Mouse (Mus musculus) erythroblast, adult 5-6 weeks (primary cell): ENCODE data around the gene Hist1h1t. TPM values are rescaled to one million over a fixed set of nuclear protein-coding genes. Genes with fewer than 3 reads are reported as not detected.
A peak's percentile ranks its signal among the peaks of the same experiment; 100 is the strongest.
"Not testable (repeated sequence)": the region's sequence is repeated elsewhere in the genome, so short reads cannot be mapped to it uniquely, and the experiment has no call there.

Experiments
- ATAC-seq: replicated peaks from 2 replicates; pipeline ENCODE4 v1.8.0; 2016; ENCODE audit warnings: moderate number of reproducible peaks, mild to moderate bottlenecking, moderate TSS enrichment, inconsistent platforms; ENCODE audit not compliant: poor library complexity, low FRiP score, severe bottlenecking
- total RNA-seq, 2 experiments: library from RNA; stranded (forward) in 1 of 2; stranded (reverse) in 1 of 2; fragments of 150-400 nt in 1 of 2; fragments of 200-764, 138-1000 nt in 1 of 2; gene quantifications; 2 replicates each; pipeline versions ENCODE4 v1.2.3 to v1.2.4; 2015 to 2017; ENCODE audit warnings: low replicate concordance in 2 of 2

Gene Hist1h1t
- total RNA-seq, 2 experiments from 2014 or later = 1.9 TPM; not detected in 1

DNA sequence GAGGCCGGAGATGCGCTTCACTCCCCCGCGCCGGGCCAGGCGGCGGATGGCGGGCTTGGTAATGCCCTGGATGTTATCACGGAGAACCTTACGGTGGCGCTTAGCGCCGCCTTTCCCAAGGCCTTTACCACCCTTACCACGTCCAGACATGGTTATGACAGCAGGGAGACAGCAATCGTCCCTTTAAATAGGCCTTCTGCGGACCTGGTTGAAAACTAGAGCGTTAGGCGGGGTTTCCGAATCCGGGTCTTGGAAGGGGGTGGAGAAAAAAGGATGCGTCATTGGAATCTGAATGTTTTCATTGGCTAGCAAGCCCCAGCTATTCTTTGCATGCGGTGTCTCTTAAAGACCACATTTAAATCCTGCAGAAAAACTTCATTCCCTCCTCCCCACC, 2.7 kb downstream of the Hist1h1t start, which contains the start of gene Hist1h4c:
Gene Hist1h4c (minus strand): TSS at position 155 of the 394 bp plus-strand sequence.
- ATAC-seq = peak; percentile 86

DNA sequence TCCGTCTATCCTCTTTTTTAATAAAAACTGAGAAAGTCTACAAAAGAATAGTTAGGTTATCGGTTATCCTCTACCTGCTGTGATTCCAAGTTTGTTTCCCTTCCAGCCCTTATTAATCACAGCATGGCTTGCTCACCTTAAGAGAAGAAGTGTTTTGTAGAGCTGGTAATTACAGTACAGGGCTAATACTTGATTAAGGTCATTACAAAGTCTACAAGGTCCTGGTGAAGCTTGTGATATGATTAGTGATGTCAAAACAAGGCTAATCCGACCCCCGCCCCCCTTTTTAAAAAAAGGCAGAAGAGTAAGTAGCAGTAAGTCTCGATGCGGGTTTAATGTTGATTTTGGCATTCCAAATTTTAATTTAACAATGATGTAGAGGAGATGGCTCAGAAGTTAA, 3.4 kb downstream of the Hist1h1t start:
- no peak for ATAC-seq

DNA sequence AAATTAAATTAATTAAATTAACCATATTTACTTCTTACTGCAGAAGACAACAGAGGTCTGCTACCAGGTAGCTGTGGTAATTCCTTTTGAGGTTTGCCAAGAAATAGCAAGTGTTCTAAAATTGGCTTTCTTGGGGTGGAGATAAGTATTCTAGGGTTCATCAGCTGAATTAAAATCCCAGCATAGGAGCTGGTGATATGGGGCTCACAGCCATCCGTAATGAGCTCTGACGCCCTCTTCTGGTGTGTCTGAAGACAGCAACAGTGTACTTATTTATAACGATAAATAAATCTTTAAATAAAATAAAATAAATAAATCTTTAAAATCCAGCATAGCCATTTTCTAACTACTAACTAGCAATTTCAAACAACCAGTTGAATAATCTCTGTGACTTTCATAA, 4.2 kb downstream of the Hist1h1t start:
- ATAC-seq = no peak

DNA sequence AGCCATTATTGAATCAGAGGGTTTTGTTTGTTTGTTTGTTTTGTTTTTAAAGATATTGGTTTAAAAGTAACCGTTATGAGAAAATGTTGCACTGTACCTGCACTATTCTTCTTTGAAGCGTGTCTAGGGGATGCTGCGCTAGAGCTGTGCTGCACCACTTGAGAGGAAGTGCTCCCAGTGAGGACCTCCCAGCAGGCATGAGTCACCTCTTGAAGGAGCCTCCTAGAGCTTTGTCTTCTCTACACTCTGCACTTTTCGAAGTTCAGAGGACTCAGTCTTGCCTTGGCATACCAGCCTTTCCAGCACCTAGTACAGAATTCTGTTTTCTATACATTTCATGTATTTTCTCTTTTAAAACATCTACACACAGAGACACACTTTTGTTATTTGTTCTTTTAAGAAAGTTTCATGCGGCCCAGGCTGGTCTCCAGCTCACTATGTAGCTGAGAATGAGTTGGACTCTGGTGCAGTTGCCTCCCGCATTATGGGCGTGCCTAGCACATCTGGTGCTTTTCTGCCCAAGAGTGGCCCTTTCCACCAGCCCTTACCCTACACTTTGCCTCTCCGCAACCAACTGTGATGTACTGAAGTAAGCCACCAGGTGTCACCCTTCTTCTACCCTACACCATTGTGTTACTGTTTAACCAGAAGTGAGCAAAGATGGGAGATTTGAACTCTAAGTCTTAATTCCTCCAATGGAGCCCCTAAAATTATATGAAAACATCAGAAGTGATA, 5.3 kb downstream of the Hist1h1t start:
- ATAC-seq = peak; percentile 58

DNA sequence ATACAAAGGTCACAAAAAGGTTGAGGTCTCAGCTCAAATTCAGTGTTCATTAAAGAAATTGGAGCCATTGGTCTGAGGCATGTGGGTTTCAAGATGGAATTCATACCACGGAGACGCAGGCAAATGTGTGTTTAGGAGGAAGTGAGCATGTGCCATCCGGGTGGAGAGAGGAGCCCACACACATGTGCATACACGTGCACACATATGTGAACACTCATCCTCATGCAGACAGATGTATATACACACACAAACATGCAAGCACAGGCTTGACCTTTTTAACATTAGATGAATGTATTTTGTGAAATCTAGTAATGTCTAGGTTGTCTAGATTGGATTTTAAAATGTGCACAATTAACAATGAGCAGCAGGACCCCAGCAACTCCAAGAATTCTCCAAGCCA, 6.6 kb downstream of the Hist1h1t start:
- ATAC-seq = no peak

DNA sequence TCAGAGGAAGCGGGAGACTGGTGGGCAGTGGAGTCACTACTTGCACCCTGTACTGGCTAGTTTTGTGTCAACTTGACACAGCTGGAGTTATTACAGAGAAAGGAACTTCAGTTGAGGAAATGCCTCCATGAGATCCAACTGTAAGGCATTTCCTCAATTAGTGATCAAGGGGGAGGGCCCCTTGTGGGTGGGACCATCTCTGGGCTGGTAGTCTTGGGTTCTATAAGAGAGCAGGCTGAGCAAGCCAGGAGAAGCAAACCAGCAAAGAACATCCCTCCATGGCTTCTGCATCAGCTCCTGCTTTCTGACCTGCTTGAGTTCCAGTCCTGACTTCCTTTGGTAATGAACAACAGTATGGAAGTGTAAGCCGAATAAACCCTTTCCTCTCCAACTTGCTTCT, 7.2 kb downstream of the Hist1h1t start:
- not testable (repeated sequence) for ATAC-seq

DNA sequence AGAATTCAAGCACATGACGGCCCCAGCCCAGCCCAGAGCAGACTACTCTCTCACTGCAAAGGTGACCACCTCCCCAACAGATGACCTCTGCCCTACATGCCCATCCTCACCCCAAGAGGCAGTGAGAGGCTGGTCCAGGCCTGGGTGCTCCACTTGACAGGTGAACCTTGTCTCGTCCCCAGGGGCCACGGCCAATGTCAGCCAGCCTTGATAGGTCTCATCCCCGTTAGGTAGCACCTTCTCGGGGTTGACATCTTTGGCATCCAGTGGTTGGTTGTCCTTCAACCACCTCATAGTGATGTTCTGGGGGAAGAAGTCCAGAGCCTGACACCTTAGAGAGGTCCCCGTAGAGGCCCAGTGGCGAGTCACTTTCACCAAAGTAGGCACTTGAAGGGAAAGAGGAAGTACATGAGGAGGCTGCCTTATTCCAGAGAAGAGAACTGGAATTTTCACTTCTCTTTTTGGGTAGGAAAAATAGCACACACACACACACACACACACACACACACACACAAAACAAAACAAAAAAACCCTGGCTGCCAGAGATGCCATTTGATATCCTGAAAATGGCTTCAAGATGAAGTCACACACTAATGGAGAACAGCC, 10.2 kb downstream of the Hist1h1t start:
- no peak for ATAC-seq

DNA sequence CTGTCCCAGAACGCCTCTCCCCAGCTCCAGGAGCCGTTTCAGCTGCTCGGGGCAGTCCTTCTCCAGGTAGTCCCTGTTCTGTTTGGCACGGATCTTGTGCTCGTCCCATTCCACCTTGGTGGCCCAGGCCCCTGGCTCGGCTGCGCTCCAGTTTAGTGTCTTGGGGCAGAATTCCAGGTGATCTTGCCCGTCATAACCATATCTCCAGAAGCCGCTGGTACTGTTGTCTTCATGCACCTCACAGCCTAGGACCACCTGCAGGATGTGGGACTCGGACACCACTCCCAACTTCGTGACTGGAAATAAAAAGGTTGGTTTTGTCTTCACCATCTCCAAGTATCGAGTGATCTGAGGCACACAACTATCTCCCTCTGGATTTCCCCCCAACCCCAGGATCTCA, 11.2 kb downstream of the Hist1h1t start:
- ATAC-seq = no peak

DNA sequence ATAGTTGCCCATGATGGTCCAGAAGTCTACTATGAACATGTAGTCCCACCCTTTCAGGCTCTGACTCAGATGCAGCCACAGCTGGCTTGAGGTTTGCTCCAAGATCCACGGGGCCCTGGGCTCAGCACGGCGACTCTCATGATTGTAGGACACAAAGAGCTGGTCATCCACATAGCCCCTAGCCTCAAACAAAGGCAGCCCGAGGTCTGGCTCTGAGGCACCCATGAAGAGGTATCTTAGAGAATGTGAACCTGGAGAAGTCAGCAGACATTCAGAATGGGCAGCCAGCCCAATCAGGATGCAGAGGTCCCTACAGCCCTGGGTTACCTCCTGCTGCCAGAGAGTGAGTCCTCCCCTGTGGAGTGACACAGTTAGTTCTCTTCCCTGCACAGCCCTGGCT, 12.4 kb downstream of the Hist1h1t start:
- ATAC-seq = no peak

DNA sequence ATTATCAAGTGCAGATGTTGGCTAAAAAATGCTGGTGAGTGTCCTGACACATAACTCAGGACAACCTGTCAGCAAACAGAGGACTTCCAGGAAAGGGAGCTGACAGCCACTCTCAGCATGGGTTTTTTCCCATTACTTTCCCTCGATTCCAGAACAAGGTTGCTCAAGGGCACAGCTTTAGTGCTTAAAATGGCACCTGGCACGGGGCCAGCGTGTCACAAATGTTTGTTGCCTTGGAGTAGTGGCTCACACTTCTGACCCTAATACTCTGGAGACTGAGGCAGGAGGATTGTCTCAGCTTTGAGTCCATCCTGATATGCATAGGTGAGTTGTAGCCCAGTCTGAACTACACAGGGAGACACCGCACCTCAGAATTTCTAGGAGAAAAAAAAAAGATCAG, 13.0 kb downstream of the Hist1h1t start:
- ATAC-seq = no peak

DNA sequence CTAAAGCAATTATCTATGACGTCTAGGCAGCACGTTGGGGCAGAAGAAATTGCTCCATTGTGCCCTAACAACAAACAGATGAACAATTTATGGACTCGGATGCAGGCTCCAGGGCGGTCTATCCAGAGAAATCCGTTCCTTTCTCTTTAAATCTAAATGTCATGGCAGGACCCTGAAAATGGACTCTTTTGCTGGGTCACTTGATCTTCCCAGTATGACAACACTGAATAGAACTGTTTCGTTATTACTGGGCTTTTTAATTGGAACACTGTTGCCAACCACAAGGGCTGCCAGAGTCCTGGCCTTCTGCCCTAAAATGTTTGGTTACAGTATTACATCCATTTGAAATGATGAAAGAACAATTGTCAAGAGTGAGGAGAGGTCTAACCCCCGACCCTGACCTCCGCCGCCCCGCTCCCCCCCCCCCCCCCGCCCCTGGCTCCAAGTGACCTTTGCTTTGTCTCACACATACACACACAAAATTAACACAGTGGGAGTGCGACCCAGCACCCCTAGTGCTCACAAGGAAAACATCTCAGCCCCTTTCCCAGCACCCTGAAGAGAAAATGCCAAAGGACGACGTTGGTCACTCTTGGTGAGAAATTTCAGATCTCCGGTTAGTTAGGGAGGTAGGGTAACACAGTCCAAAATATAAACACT, 14.2 kb downstream of the Hist1h1t start:
- ATAC-seq = no peak

DNA sequence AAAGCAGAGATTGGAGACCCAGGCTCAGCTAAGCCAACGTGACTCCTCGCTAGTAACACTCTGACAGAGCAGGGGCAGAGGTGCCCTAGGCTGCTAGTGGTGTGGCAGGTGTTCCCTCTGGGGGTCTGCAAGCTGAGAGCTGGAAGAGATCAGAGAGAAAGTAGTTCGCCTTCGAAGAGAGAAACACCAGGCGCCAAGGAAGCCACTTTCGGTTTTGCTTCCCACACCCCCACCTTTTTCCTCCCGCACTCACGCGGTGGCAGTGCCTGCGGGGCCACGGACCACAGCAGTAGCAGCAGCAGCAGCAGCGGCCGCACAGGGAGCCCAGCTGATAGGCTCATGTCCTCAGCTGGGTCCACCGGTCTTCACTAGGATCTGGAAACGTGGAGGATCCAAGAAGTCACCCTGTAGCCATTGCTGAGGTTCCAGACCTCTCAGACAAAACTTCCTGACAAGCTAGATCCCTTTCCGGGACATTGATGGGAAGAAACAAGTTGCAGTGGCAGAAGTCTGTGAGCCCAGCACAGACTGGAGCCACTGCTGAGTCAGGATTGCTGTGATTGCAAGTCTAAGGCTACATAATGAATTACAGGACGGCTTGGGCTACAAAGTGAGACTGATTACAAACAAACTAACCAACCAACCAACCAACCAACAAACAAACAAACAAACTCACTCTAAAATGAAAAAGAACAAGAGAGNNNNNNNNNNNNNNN, 14.9 kb downstream of the Hist1h1t start, which contains the start of gene Hfe:
Gene Hfe (minus strand): TSS at position 481 of the 716 bp plus-strand sequence.
- ATAC-seq = peak; percentile 57; the same call in 1 of the 2 replicates

DNA sequence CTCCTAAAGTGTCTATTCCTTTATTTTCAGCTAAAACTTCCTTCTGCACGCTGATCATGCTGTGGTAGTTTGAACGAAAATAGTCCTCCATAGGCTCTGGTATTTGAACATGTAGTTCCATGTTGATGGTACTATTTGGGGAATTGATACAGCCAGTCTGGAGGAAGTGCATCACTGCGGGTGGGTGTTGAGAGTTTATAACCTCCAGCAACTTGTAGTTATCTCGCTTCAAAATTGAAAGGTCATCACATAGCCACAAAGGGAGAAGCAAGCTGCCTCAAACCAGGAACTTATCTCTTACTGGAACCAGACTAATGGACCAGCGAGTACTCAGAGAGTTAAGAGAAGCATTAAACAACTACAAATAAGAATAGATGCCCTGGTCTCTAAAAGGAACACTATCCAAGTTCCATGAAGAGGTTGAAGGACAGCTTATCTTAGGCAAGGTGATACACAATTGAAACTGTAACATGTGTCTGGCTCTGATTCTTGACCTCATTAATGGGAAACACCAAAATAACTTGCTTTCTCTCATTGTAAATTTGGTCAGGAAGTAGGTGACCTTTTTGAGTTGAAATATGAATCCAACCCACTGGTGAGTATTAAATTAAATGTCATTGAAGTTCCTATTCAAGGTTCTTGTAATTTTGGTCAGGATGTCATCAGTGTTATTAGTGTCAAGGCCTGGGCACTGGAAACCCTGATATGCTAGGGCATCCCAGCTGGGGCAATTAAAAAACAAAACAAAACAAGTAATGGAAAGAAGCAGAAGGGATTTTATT, 20.8 kb downstream of the Hist1h1t start:
- ATAC-seq = no peak

DNA sequence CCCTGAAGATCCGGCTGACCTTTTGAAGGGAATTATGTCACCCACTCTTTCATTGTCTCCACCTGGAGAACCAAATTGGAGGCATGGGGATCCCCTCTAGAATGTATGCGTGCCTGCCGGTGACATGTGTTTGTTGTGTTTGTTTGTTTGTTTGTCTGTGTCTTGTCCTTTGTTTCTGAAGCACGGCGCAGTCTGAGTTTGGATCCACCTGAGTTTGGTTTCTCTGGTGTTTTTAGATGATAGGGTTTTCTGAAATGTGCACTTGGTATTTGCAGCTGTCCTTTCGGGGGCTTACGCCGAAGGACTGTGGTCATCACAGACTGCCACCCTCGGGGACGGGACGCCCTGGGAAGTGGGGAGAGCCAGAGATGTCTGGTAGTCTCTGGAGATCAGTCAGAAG, 21.6 kb downstream of the Hist1h1t start:
- no peak for ATAC-seq

DNA sequence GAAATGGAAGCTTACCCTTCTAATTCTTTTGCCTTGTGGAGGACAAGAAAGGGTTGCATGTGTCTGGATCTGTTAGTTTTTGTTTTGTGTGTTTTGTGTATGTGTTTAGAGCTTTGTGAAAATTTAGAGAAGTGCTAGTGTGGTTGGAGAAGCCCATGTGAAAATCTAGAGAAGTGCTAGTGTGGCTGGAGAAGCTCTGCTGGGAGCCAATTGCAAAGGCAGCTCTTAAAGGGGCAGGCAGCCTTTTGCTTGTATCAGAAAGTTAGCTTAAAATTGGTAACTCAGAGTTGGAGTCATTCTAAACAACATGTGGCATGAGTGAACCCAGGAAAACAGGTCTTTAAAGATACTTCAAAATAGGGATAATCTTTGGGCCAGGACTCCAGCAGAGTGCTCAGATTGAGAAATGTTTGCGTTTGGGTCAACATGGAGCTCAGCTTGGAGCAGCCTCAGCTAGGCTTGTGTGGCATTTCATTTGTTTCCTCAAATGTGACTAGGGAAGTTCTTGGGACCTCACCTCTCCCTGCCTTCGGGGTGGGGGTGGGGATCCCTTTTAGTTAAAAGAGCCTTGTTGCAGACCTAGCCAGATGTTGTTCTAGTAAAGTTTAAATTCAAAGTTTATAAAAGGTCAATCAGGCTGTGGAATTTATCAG, 22.1 kb downstream of the Hist1h1t start:
- not testable (repeated sequence) for ATAC-seq

DNA sequence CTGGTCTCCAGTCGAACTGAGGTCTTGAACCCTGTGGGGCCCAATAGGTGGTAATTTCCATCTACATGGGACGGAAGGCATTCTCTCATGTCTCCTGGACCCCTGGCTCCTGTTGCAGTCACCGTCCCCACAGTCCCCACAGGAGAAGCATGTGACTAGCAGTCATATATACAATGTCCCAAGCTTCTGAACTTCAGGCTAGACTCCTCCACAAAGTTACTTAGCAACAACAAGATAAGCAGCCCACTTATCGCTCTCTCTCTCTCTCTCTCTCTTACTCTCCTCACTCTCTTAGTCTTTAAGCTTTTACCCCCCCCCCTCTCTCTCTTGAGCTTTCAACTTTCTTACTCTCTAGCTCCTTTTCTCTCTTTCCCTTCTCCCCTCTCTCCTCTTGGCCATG, 28.6 kb downstream of the Hist1h1t start:
- no peak for ATAC-seq

DNA sequence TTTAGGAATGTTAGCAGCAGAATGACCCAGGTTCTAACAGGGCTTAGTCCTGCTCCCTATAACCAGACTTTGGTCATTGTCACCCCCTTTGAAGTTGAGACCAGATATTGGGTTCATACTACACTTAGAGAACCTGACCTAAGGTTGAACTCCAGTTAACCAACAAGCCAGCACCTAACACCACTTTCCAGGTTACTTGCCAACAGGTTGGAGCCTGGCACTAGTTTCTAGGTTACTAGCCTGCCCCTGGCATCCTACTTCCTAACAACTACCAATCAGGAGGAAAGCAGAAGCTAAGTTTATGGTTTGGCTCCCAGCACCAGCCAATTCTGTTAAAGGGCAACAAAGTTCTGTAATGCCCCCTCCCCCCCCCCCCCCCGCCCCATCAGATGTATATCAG, 29.6 kb downstream of the Hist1h1t start:
- no peak for ATAC-seq

DNA sequence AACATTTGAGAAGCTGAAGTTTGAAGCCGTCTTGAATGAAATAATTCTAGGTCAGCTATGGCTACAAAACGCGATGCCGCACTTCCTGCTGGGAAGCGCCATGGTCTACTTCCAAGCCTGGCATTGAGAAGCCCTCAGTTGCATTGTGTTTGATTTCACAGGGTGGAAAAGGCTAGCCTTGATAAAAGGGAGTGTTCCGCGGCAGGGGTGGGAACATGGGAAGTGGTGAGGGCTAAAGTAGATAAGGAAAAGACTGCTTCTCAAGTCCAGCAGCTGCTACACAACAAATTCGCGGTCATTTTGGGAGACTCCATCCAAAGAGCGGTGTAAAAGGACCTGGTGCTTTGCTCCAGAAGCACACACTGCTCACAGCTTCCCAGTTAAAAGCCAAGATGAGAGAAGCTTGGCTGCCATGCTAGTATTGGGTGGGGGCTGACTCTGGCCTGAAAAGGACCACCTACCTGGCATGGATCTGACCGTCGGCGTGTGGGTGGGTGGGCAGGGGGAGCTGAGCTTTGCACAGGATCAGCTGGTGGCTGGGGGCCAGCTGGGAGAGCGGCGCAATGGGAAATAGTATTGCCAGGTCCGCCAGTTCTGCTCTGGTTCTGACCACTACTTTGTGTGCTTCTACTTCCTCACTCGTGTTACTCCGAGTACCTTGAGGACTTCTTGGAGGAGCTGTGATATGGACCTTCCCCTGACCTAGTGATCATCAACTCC, 33.0 kb downstream of the Hist1h1t start:
- no peak for ATAC-seq

DNA sequence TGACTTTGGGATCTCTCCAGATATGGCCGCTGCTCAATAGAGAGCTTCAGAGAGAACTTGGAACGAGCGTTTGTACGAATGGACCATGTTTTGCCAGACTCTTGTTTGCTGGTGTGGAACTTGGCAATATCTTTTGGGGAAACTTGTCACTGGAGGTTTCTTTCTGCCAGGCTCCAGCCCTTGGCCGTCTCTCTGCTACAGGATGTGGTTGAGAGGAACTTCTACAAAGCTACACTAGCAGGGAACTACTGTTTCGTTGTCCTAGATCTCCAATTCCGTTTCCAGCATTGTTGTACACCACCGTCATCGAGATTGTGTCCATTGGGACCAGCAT, 33.5 kb downstream of the Hist1h1t start:
- no peak for ATAC-seq
